Mouse (Mus musculus) heart, embryonic 13.5 days (tissue): ENCODE measurements at regions not wholly inside any gene's neighbourhood (a gene's known extent, or its start where the extent isn't known, plus 50 kb on each side); places are given as distances from the start of the nearest gene placed in this dataset.

Experiments
- ATAC-seq: fragments of 200-750 bp; cut with Nextera tagmentation; 2 replicates; pipeline ENCODE4 v1.8.0; 2017; ENCODE audit warnings: moderate TSS enrichment; ENCODE audit not compliant: insufficient number of reproducible peaks, low FRiP score, low TSS enrichment; ENCODE audit errors: extremely low read depth
- H3K27ac ChIP-seq: fragments of 300-500 bp; sonication (generic); replicated peaks from 2 replicates; pipeline ENCODE4 v1.5.1; 2015; ENCODE audit warnings: moderate library complexity, mild to moderate bottlenecking, inconsistent platforms
- H3K27me3 ChIP-seq: fragments of 300-500 bp; sonication (generic); replicated peaks from 2 replicates; pipeline ENCODE4 v1.6.1; 2015; ENCODE audit warnings: mild to moderate bottlenecking, inconsistent platforms
- H3K36me3 ChIP-seq: fragments of 300-500 bp; sonication (generic); 2 replicates; pipeline ENCODE4 v1.6.1; 2015; ENCODE audit warnings: mild to moderate bottlenecking, inconsistent platforms
- H3K4me1 ChIP-seq: fragments of 300-500 bp; sonication (generic); 2 replicates; pipeline ENCODE4 v1.6.1; 2015; ENCODE audit warnings: inconsistent platforms
- H3K4me2 ChIP-seq: fragments of 300-500 bp; sonication (generic); 2 replicates; pipeline ENCODE4 v1.6.1; 2015; ENCODE audit warnings: inconsistent platforms, mild to moderate bottlenecking, moderate library complexity
- H3K4me3 ChIP-seq: fragments of 300-500 bp; sonication (generic); 2 replicates; pipeline ENCODE4 v1.5.1; 2015; ENCODE audit warnings: moderate library complexity, mild to moderate bottlenecking, inconsistent platforms
- H3K9ac ChIP-seq: fragments of 300-500 bp; sonication (generic); 2 replicates; pipeline ENCODE4 v1.6.1; 2015; ENCODE audit warnings: inconsistent platforms, mild to moderate bottlenecking, moderate library complexity
- H3K9me3 ChIP-seq: fragments of 300-500 bp; sonication (generic); 2 replicates; pipeline ENCODE4 v1.6.1; 2016; ENCODE audit warnings: inconsistent platforms
- WGBS: fragments of 180-500 bp; shearing (Covaris S2); methylation state at CpG from one replicate; pipeline ENCODE4 v1.1.7; 2015; ENCODE audit warnings: mixed read lengths; 5-methylcytosine and 5-hydroxymethylcytosine counted together

GRCm38 (mm10) chr2:137468769-137469168 is 352.3 kb upstream of the Jag1 start:
- H3K4me3 ChIP-seq: no peak overlapping the region
- H3K4me2 ChIP-seq: no peak overlapping the region
- H3K27ac ChIP-seq: no peak overlapping the region
- H3K27me3 ChIP-seq: no peaks in the 10 kb centered on the region
- 71% methylated on average over 1 of the region's 1 CpGs for WGBS
- H3K9me3 ChIP-seq: no peaks in the 10 kb centered on the region
- no peak overlapping the region for H3K9ac ChIP-seq
- H3K36me3 ChIP-seq: no peaks in the 10 kb centered on the region
- no peaks in the 10 kb centered on the region for H3K4me1 ChIP-seq
- ATAC-seq: no peak

- H3K4me3 ChIP-seq: no peak overlapping the region
- no peaks in the 10 kb centered on the region for H3K9me3 ChIP-seq
- H3K4me2 ChIP-seq: no peak overlapping the region
- no peak for ATAC-seq
- H3K27ac ChIP-seq: no peak overlapping the region
- no peak overlapping the region for H3K9ac ChIP-seq
- peaks cover 7% of the 10 kb centered on the region; the same call in 1 of the 2 replicates for H3K4me1 ChIP-seq
- no peaks in the 10 kb centered on the region for H3K27me3 ChIP-seq
- H3K36me3 ChIP-seq: no peaks in the 10 kb centered on the region
- WGBS: 64% methylated on average over 4 of the region's 4 CpGs
Measured at GRCm38 (mm10) chr2:137457061-137457753, 340.8 kb upstream of the Jag1 start.

DNA sequence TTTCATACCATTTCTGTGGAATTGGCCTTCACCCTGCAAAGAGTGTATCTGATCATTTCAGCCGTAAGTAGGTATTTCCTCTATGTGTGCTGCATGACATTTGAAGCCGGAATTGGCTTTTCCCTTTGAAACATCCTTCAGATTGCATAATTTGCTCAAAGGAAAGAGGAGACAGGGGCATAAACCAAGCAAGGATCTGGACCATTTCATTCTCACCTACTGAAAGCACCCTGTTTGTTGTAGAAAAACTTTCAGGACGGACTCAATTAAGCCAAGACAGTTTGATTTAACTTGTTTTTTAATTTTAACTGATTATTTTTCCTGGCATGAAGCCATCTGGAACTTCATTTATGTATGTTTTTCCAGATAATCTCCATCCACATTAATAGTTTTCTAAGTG is 340.0 kb upstream of the Jag1 start:
- 59% methylated on average over 3 of the region's 3 CpGs for WGBS
- Histone ChIP-seq H3K4me2 (no peak overlapping the region), H3K9ac (no peak overlapping the region), H3K4me3 (no peak overlapping the region), H3K9me3 (no peaks in the 10 kb centered on the region), H3K4me1 (peaks cover 7% of the 10 kb centered on the region; the same call in 1 of the 2 replicates), H3K27me3 (no peaks in the 10 kb centered on the region), H3K27ac (no peak overlapping the region), H3K36me3 (no peaks in the 10 kb centered on the region)
- no peak for ATAC-seq

DNA sequence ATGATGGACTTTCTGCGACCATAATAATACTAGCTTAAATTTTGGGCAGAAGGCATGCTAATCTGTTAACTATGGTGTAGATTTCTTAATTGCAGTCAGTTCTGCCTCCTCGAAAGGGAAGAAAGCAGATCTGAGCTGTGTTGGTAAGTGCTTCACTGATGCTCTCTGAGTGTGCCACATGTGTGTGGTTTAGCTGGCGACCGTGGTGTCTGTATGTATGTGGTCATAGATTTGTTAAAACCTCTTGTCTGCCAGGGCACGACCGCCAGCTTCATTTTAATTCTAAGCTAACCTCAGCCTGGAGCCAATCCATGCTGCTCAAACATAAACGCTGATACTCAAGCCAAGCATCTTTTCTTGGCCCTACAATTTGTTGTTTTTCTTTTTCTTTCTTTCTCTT is 330.5 kb upstream of the Jag1 start:
- no peaks in the 10 kb centered on the region for H3K4me1 ChIP-seq
- no peaks in the 10 kb centered on the region for H3K36me3 ChIP-seq
- no peaks in the 10 kb centered on the region for H3K27me3 ChIP-seq
- no peak overlapping the region for H3K4me3 ChIP-seq
- no peaks in the 10 kb centered on the region for H3K9me3 ChIP-seq
- H3K4me2 ChIP-seq: no peak overlapping the region
- no peak for ATAC-seq
- no peak overlapping the region for H3K9ac ChIP-seq
- 80% methylated on average over 7 of the region's 7 CpGs for WGBS
- no peak overlapping the region for H3K27ac ChIP-seq

DNA sequence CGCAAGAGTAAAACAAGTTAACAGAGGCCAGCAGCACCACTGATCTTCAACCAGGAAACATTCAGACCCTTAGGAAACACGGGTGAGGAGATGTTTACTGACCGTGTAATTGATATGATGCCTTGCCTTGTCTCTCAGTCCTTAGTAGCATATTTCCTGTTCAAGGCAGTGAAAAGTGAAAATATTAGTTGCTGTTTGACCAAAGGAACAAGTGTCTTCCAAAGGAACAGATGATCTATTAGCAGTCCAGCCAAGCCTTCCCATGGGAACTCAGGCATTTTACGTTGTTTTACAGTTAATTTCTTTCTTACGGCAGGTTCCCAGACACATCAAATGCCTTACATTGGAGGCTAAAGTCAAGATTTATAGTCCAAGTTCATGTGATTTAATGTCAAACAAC is 321.3 kb upstream of the Jag1 start:
- Histone ChIP-seq H3K4me1 (peaks cover 35% of the 10 kb centered on the region), H3K4me2 (no peak overlapping the region), H3K9me3 (no peaks in the 10 kb centered on the region), H3K36me3 (no peaks in the 10 kb centered on the region), H3K9ac (no peak overlapping the region), H3K27ac (no peak overlapping the region), H3K4me3 (no peak overlapping the region), H3K27me3 (no peaks in the 10 kb centered on the region)
- ATAC-seq: no peak
- WGBS: 68% methylated on average over 5 of the region's 5 CpGs

DNA sequence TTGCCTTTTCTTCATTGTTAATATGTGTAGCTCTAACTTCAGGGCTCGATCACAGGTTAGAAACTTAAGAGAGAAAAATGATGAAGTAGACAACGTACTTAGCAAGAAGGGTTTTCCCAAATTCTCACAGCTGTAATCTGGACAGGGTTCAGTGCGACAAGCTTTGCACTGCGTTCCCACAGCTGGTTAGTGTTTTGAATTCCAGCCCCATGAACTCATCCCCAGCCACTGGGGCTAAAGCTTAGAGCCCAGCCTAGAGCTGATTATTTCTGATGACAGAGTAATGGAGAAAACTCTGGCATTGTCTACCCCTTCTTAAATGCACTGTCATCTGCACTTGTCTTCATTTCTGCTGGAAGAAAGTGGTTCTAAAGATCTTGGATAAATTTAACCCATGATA is 319.7 kb upstream of the Jag1 start:
- H3K27me3 ChIP-seq: no peaks in the 10 kb centered on the region
- H3K9me3 ChIP-seq: no peaks in the 10 kb centered on the region
- H3K4me3 ChIP-seq: no peak overlapping the region
- H3K27ac ChIP-seq: peak overlapping the region; percentile 49
- peaks cover 40% of the 10 kb centered on the region for H3K4me1 ChIP-seq
- no peak for ATAC-seq
- H3K36me3 ChIP-seq: no peaks in the 10 kb centered on the region
- 17% methylated on average over 4 of the region's 4 CpGs for WGBS
- H3K9ac ChIP-seq: no peak overlapping the region
- H3K4me2 ChIP-seq: no peak overlapping the region

DNA sequence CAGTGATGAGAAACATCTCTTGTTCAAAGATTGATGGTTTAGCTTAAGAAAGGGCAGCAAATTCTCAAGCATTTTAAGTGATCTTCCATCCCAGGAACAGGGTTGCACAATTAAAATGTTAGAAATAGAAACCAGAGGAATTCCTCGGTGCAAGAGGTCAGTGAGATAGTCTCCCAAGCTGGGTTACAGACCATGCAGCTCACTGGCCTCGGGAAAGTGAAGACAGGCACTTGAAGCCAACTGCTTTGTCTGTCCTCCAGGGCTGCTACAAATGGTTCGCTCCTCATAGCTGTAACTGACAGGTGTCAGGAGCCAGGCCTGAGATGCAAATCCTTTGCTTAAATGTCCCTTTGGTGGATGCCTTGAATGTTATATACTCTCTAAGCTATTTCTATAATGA is 306.2 kb upstream of the Jag1 start:
- H3K9me3 ChIP-seq: no peaks in the 10 kb centered on the region
- ATAC-seq: no peak
- H3K36me3 ChIP-seq: no peaks in the 10 kb centered on the region
- no peaks in the 10 kb centered on the region for H3K27me3 ChIP-seq
- no peak overlapping the region for H3K9ac ChIP-seq
- H3K27ac ChIP-seq: peak overlapping the region; percentile 55; the same call in 1 of the 2 replicates
- peaks cover 15% of the 10 kb centered on the region for H3K4me1 ChIP-seq
- H3K4me3 ChIP-seq: no peak overlapping the region
- no peak overlapping the region for H3K4me2 ChIP-seq
- 15% methylated on average over 3 of the region's 3 CpGs for WGBS

GRCm38 (mm10) chr2:137419678-137420077 is 303.2 kb upstream of the Jag1 start:
- Histone ChIP-seq H3K27me3 (no peaks in the 10 kb centered on the region), H3K36me3 (no peaks in the 10 kb centered on the region), H3K9ac (no peak overlapping the region), H3K9me3 (no peaks in the 10 kb centered on the region), H3K4me2 (no peak overlapping the region), H3K27ac (peak overlapping the region; percentile 50; the same call in 1 of the 2 replicates), H3K4me1 (peaks cover 15% of the 10 kb centered on the region), H3K4me3 (no peak overlapping the region)
- 39% methylated on average over 4 of the region's 4 CpGs for WGBS
- ATAC-seq: no peak

DNA sequence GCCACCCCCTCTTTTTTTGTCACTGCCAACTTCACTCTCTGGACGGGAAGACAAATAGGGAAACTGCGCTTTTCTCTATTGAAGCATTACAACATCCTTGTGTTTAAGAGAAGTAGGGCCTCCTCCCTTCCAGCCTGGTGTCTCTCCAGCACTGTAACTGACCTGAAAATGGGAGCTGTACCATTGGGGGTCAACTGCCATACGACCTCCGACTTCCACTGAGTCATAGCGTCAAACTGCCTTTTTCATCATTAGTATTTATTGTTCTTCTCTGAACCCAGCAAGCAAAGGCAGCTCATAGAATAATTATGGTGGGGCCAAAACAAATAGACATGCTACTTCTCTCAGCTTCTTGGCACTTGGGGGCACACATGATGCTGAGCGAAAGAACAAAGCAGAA is 301.2 kb upstream of the Jag1 start:
- Histone ChIP-seq H3K9me3 (no peaks in the 10 kb centered on the region), H3K9ac (no peak overlapping the region), H3K4me1 (peaks cover 22% of the 10 kb centered on the region), H3K4me2 (no peak overlapping the region), H3K36me3 (no peaks in the 10 kb centered on the region), H3K4me3 (no peak overlapping the region), H3K27me3 (no peaks in the 10 kb centered on the region), H3K27ac (no peak overlapping the region)
- 85% methylated on average over 6 of the region's 6 CpGs for WGBS
- no peak for ATAC-seq

DNA sequence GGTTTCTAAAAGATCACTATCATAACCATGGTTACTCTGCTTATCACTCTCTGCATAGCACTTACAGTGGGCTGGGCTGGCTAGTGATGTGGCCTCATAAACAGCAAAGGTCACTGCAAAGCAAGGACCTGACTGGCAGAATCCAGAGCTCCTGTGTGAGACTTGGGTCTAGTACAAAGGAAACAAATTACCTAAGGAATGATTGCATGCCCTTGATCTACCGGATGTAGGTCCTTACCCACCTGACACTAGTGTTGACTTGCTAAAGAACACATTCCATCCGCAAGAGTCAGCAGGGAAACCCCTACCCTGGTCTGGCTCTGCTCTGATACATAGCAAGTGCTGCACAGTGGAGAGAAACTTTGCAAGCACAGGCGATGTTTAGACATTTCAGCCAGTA is 297.0 kb upstream of the Jag1 start:
- Histone ChIP-seq H3K9ac (no peak overlapping the region), H3K4me1 (peaks cover 17% of the 10 kb centered on the region), H3K27ac (0 out of 2 replicates have a peak overlapping the region, but pooled peaks have one; percentile 1), H3K4me3 (no peak overlapping the region), H3K9me3 (no peaks in the 10 kb centered on the region), H3K27me3 (no peaks in the 10 kb centered on the region), H3K4me2 (no peak overlapping the region), H3K36me3 (no peaks in the 10 kb centered on the region)
- no peak for ATAC-seq
- 35% methylated on average over 3 of the region's 3 CpGs for WGBS

DNA sequence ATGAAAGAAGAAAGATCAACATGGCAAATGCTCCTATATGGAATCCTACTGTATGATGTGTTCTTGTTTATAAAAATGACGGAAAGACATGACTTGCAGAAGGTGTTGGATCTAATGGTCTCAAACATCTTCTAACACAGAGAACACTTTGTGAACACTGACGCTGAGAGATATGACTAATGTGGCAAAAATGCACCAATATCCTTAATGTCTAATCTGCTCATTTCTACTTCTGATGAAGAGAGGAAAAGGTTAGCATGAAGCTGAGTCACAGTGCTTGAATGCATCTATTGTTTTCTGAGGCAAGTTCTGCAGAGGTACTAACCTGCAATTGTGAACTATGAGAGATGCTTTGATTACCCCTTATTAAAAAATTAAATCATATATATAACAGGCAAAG is 293.2 kb upstream of the Jag1 start:
- no peaks in the 10 kb centered on the region for H3K27me3 ChIP-seq
- ATAC-seq: no peak
- H3K27ac ChIP-seq: no peak overlapping the region
- no peaks in the 10 kb centered on the region for H3K9me3 ChIP-seq
- peaks cover 17% of the 10 kb centered on the region for H3K4me1 ChIP-seq
- no peaks in the 10 kb centered on the region for H3K36me3 ChIP-seq
- 66% methylated on average over 2 of the region's 2 CpGs for WGBS
- H3K9ac ChIP-seq: no peak overlapping the region
- H3K4me2 ChIP-seq: no peak overlapping the region
- H3K4me3 ChIP-seq: no peak overlapping the region

GRCm38 (mm10) chr2:137408294-137408693 is 291.9 kb upstream of the Jag1 start:
- H3K36me3 ChIP-seq: no peaks in the 10 kb centered on the region
- 69% methylated on average over 2 of the region's 2 CpGs for WGBS
- H3K4me3 ChIP-seq: no peak overlapping the region
- no peaks in the 10 kb centered on the region for H3K9me3 ChIP-seq
- no peaks in the 10 kb centered on the region for H3K27me3 ChIP-seq
- no peak overlapping the region for H3K4me2 ChIP-seq
- ATAC-seq: no peak
- no peak overlapping the region for H3K27ac ChIP-seq
- no peak overlapping the region for H3K9ac ChIP-seq
- peaks cover 7% of the 10 kb centered on the region for H3K4me1 ChIP-seq
